Mouse (Mus musculus) heart, embryonic 10.5 days (tissue): ENCODE data around the gene Gm12248. TPM values are rescaled to one million over a fixed set of nuclear protein-coding genes. Genes with fewer than 3 reads are reported as not detected.
A peak's percentile ranks its signal among the peaks of the same experiment; 100 is the strongest.

Experiments
- DNase-seq: peaks from one replicate; pipeline ENCODE4 v3.0.0-alpha.2; 2017; ENCODE audit warnings: low spot score
- H3K27ac ChIP-seq: fragments of 300-500 bp; sonication (generic); 2 replicates; pipeline ENCODE4 v1.5.1; 2016; ENCODE audit warnings: mild to moderate bottlenecking
- H3K27me3 ChIP-seq: fragments of 300-500 bp; sonication (generic); 2 replicates; pipeline ENCODE4 v1.6.1; 2016; ENCODE audit warnings: mild to moderate bottlenecking; ENCODE audit not compliant: poor library complexity, insufficient read depth, severe bottlenecking
- H3K36me3 ChIP-seq: fragments of 300-500 bp; sonication (generic); 2 replicates; pipeline ENCODE4 v1.6.1; 2016; ENCODE audit warnings: mild to moderate bottlenecking, moderate library complexity
- H3K4me1 ChIP-seq: fragments of 300-500 bp; sonication (generic); 2 replicates; pipeline ENCODE4 v1.6.1; 2016; ENCODE audit warnings: mild to moderate bottlenecking
- H3K4me3 ChIP-seq: fragments of 300-500 bp; sonication (generic); 2 replicates; pipeline ENCODE4 v1.5.1; 2016; ENCODE audit warnings: mild to moderate bottlenecking, moderate library complexity
- H3K9me3 ChIP-seq: fragments of 300-500 bp; sonication (generic); 2 replicates; pipeline ENCODE4 v1.6.1; 2016; ENCODE audit warnings: mild to moderate bottlenecking, moderate library complexity
- whole genome bisulfite sequencing: fragments of 180-500 bp; shearing (Covaris S2); methylation state at CpG from one replicate; pipeline ENCODE4 v1.1.7; 2016; 5-methylcytosine and 5-hydroxymethylcytosine counted together
- polyA plus RNA-seq: library from polyadenylated mRNA; unstranded; fragments of >200 nt; fragmentation: Nextera tagmentation; extraction: Ambion mirVana; gene quantifications from 2 replicates; pipeline ENCODE4 v1.2.1, GENCODE M21; 2016

Gene Gm12248
- polyA plus RNA-seq, 1 experiment from 2014 or later: not detected

- DNase-seq: no peak
- Histone ChIP-seq H3K9me3 (no peaks in the 10 kb centered on the region), H3K4me3 (peak overlapping the region; percentile 40; the same call in 1 of the 2 replicates), H3K27ac (peak overlapping the region; percentile 65), H3K36me3 (no peaks in the 10 kb centered on the region), H3K27me3 (no peaks in the 10 kb centered on the region), H3K4me1 (peaks cover 78% of the 10 kb centered on the region)
- 27% methylated on average over 2 of the region's 2 CpGs for WGBS
Measured at GRCm38 (mm10) chr11:58021618-58022017, 71.3 kb downstream of the Gm12248 start.

- H3K4me3 ChIP-seq: peak overlapping the region; percentile 40; the same call in 1 of the 2 replicates
- H3K27me3 ChIP-seq: no peaks in the 10 kb centered on the region
- H3K9me3 ChIP-seq: no peaks in the 10 kb centered on the region
- WGBS: 43% methylated on average over 1 of the region's 1 CpGs
- H3K4me1 ChIP-seq: peaks cover 81% of the 10 kb centered on the region
- H3K36me3 ChIP-seq: no peaks in the 10 kb centered on the region
- peak overlapping the region; percentile 65; the same call in 1 of the 2 replicates for H3K27ac ChIP-seq
- DNase-seq: no peak
Measured at GRCm38 (mm10) chr11:58021095-58021494, 71.8 kb downstream of the Gm12248 start.

- H3K27ac ChIP-seq: no peak overlapping the region
- no peaks in the 10 kb centered on the region for H3K27me3 ChIP-seq
- no peaks in the 10 kb centered on the region for H3K9me3 ChIP-seq
- H3K4me3 ChIP-seq: no peak overlapping the region
- no peaks in the 10 kb centered on the region for H3K36me3 ChIP-seq
- peaks cover 75% of the 10 kb centered on the region for H3K4me1 ChIP-seq
- 81% methylated on average over 4 of the region's 4 CpGs for WGBS
- DNase-seq: no peak
Measured at GRCm38 (mm10) chr11:58018701-58019100, 74.2 kb downstream of the Gm12248 start.

- 34% methylated on average over 2 of the region's 2 CpGs for WGBS
- Histone ChIP-seq H3K27ac (no peak overlapping the region), H3K4me1 (peaks cover 76% of the 10 kb centered on the region)
Measured at GRCm38 (mm10) chr11:58018287-58018686, 74.6 kb downstream of the Gm12248 start.

GRCm38 (mm10) chr11:58017422-58017821 lies 75.5 kb downstream of the Gm12248 start:
- WGBS: 29% methylated on average over 1 of the region's 1 CpGs
- Histone ChIP-seq H3K27me3 (no peaks in the 10 kb centered on the region), H3K4me3 (peak overlapping the region; percentile 23; the same call in 1 of the 2 replicates), H3K4me1 (peaks cover 76% of the 10 kb centered on the region), H3K36me3 (no peaks in the 10 kb centered on the region), H3K9me3 (no peaks in the 10 kb centered on the region), H3K27ac (peak overlapping the region; percentile 70)
- no peak for DNase-seq

More at GRCm38 (mm10) chr11:58018287-58018686, 74.6 kb downstream of the Gm12248 start:
- H3K36me3 ChIP-seq: no peaks in the 10 kb centered on the region
- no peak for DNase-seq
- H3K9me3 ChIP-seq: no peaks in the 10 kb centered on the region
- H3K4me3 ChIP-seq: no peak overlapping the region
- no peaks in the 10 kb centered on the region for H3K27me3 ChIP-seq

- Histone ChIP-seq H3K27ac (peak overlapping the region; percentile 70; the same call in 1 of the 2 replicates), H3K36me3 (no peaks in the 10 kb centered on the region), H3K27me3 (no peaks in the 10 kb centered on the region), H3K4me3 (no peak overlapping the region; the same call in 1 of the 2 replicates), H3K4me1 (peaks cover 76% of the 10 kb centered on the region), H3K9me3 (no peaks in the 10 kb centered on the region)
- no peak for DNase-seq
- WGBS: 56% methylated on average over 3 of the region's 3 CpGs
Measured at GRCm38 (mm10) chr11:58016371-58016770, 76.6 kb downstream of the Gm12248 start.

GRCm38 (mm10) chr11:58015339-58015738 lies 77.6 kb downstream of the Gm12248 start:
- Histone ChIP-seq H3K9me3 (no peaks in the 10 kb centered on the region), H3K27me3 (no peaks in the 10 kb centered on the region), H3K36me3 (no peaks in the 10 kb centered on the region), H3K4me3 (no peak overlapping the region), H3K27ac (no peak overlapping the region), H3K4me1 (peaks cover 76% of the 10 kb centered on the region)
- 72% methylated on average over 2 of the region's 2 CpGs for WGBS
- no peak for DNase-seq

GRCm38 (mm10) chr11:58014604-58015003 lies 78.3 kb downstream of the Gm12248 start:
- Histone ChIP-seq H3K27ac (no peak overlapping the region), H3K36me3 (no peaks in the 10 kb centered on the region), H3K9me3 (no peaks in the 10 kb centered on the region), H3K27me3 (no peaks in the 10 kb centered on the region), H3K4me1 (peaks cover 71% of the 10 kb centered on the region), H3K4me3 (no peak overlapping the region)
- 76% methylated on average over 1 of the region's 1 CpGs for WGBS
- no peak for DNase-seq

Other genes with a start within 250 kb of the Gm12248 start
- gene Larp1, start 84.1 kb downstream of the Gm12248 start, polyA plus RNA-seq: 18.3 and 21.8 TPM in 2 replicates
- 80.7 and 84.7 TPM in 2 replicates for gene Cnot8, start 11.0 kb upstream of the Gm12248 start, polyA plus RNA-seq
- 20.9 and 26.2 TPM in 2 replicates for gene Gemin5, start 75.4 kb upstream of the Gm12248 start, polyA plus RNA-seq
- 116 and 137 TPM in 2 replicates for gene Mrpl22, start 78.5 kb upstream of the Gm12248 start, polyA plus RNA-seq
- gene Igtp, start 106.4 kb upstream of the Gm12248 start, polyA plus RNA-seq: 3.1 and 3.4 TPM in 2 replicates
- gene Irgm2, start 106.5 kb upstream of the Gm12248 start, polyA plus RNA-seq: 0.90 and 1.1 TPM in 2 replicates
- not detected in 2 replicates for gene 4930438A08Rik, start 181.7 kb upstream of the Gm12248 start, polyA plus RNA-seq
- 18.5 and 19.2 TPM in 2 replicates for gene Zfp692, start 213.9 kb upstream of the Gm12248 start, polyA plus RNA-seq
- gene Zfp672, start 237.2 kb upstream of the Gm12248 start, polyA plus RNA-seq: 30.4 and 31.6 TPM in 2 replicates
- 30.0 and 30.8 TPM in 2 replicates for gene Sh3bp5l, start 237.6 kb upstream of the Gm12248 start, polyA plus RNA-seq